Mouse (Mus musculus) midbrain, embryonic 12.5 days (tissue): ENCODE data around the gene Cldn34c2. TPM values are rescaled to one million over a fixed set of nuclear protein-coding genes. Genes with fewer than 3 reads are reported as not detected.
"Not testable (repeated sequence)": the region's sequence is repeated elsewhere in the genome, so short reads cannot be mapped to it uniquely, and the experiment has no call there.

Source experiments
- ATAC-seq: fragments of 200-750 bp; cut with Nextera tagmentation; 2 replicates; pipeline ENCODE4 v1.8.0; 2017; ENCODE audit warnings: low read depth, moderate TSS enrichment, moderate library complexity; ENCODE audit not compliant: low FRiP score
- H3K27ac ChIP-seq: fragments of 300-500 bp; sonication (generic); replicated peaks from 2 replicates; pipeline ENCODE4 v1.5.1; 2016; ENCODE audit warnings: mild to moderate bottlenecking
- H3K27me3 ChIP-seq: fragments of 300-500 bp; sonication (generic); 2 replicates; pipeline ENCODE4 v1.6.1; 2016; ENCODE audit warnings: mild to moderate bottlenecking
- H3K36me3 ChIP-seq: fragments of 300-500 bp; sonication (generic); 2 replicates; pipeline ENCODE4 v1.6.1; 2016
- H3K4me1 ChIP-seq: fragments of 300-500 bp; sonication (generic); 2 replicates; pipeline ENCODE4 v1.6.1; 2016
- H3K4me2 ChIP-seq: fragments of 300-500 bp; sonication (generic); replicated peaks from 2 replicates; pipeline ENCODE4 v1.6.1; 2016; ENCODE audit warnings: mild to moderate bottlenecking, moderate library complexity
- H3K4me3 ChIP-seq: fragments of 300-500 bp; sonication (generic); 2 replicates; pipeline ENCODE4 v1.5.1; 2016; ENCODE audit warnings: mild to moderate bottlenecking
- H3K9ac ChIP-seq: fragments of 300-500 bp; sonication (generic); replicated peaks from 2 replicates; pipeline ENCODE4 v1.6.1; 2016; ENCODE audit warnings: mild to moderate bottlenecking, moderate library complexity
- H3K9me3 ChIP-seq: fragments of 300-500 bp; sonication (generic); 2 replicates; pipeline ENCODE4 v1.6.1; 2016; ENCODE audit warnings: mild to moderate bottlenecking
- WGBS: fragments of 180-500 bp; shearing (Covaris S2); methylation state at CpG from one replicate; pipeline ENCODE4 v1.1.7; 2016; 5-methylcytosine and 5-hydroxymethylcytosine counted together
- polyA plus RNA-seq: library from polyadenylated mRNA; unstranded; fragments of >200 nt; fragmentation: Nextera tagmentation; extraction: Ambion mirVana; gene quantifications from 2 replicates; pipeline ENCODE4 v1.2.1, GENCODE M21; 2016

Cldn34c2 gene
- polyA plus RNA-seq, result not detected in 2 replicates

- H3K4me1 ChIP-seq, H3K27ac ChIP-seq, H3K27me3 ChIP-seq, ATAC-seq, H3K9me3 ChIP-seq, H3K9ac ChIP-seq, H3K4me2 ChIP-seq, H3K4me3 ChIP-seq, H3K36me3 ChIP-seq: not testable (repeated sequence)
Measured at GRCm38 (mm10) chrX:123581400-123581799, at the start of gene Cldn34c2. Gene Cldn34c2 (plus strand): TSS chrX:123581700.

- not testable (repeated sequence) for H3K27me3 ChIP-seq, H3K27ac ChIP-seq, H3K36me3 ChIP-seq, H3K9ac ChIP-seq, H3K9me3 ChIP-seq, H3K4me3 ChIP-seq, H3K4me2 ChIP-seq, H3K4me1 ChIP-seq, ATAC-seq
- WGBS, result 89% methylated on average over 13 of the region's 13 CpGs
Measured at GRCm38 (mm10) chrX:123551378-123551777, 30.1 kb upstream of the Cldn34c2 start.

- H3K4me2 ChIP-seq, H3K27me3 ChIP-seq, ATAC-seq, H3K9ac ChIP-seq, H3K9me3 ChIP-seq, H3K27ac ChIP-seq, H3K4me3 ChIP-seq, H3K4me1 ChIP-seq, H3K36me3 ChIP-seq: not testable (repeated sequence)
- 88% methylated on average over 9 of the region's 12 CpGs for WGBS
Measured at GRCm38 (mm10) chrX:123612158-123612828, 30.8 kb downstream of the Cldn34c2 start.

Other genes with a start within 250 kb of the Cldn34c2 start
- gene Gm17467, start 123.1 kb downstream of the Cldn34c2 start, polyA plus RNA-seq, result not detected in 2 replicates
- gene Cldn34c3, start 212.0 kb downstream of the Cldn34c2 start, polyA plus RNA-seq, result not detected in 2 replicates